Mouse (Mus musculus) bone marrow, adult 2 months (tissue): ENCODE measurements around the gene Cep295. TPM values are rescaled to one million over a fixed set of nuclear protein-coding genes. Genes with fewer than 3 reads are reported as not detected.
A peak's percentile ranks its signal among the peaks of the same experiment; 100 is the strongest.

Experiments used
- H3K27ac ChIP-seq: fragments of 200-500 bp; 2 replicates; pipeline ENCODE4 v1.5.1; 2012; ENCODE audit warnings: low read depth, mild to moderate bottlenecking, control low read depth, inconsistent platforms, low read length; ENCODE audit not compliant: control insufficient read depth, poor library complexity, insufficient read depth
- H3K4me1 ChIP-seq: fragments of 200-500 bp; 2 replicates; pipeline ENCODE4 v1.6.1; 2011; ENCODE audit warnings: low read length; ENCODE audit not compliant: control insufficient read depth, insufficient read depth
- H3K4me3 ChIP-seq: fragments of 200-500 bp; replicated peaks from 2 replicates; pipeline ENCODE3; 2011; ENCODE audit warnings: mild to moderate bottlenecking, low read depth, low read length, control low read depth; ENCODE audit not compliant: control insufficient read depth
- CTCF ChIP-seq: fragments of 200-500 bp; IDR thresholded peaks from 2 replicates; pipeline ENCODE4 v1.5.1; 2011; ENCODE audit warnings: low read length, control low read depth; ENCODE audit not compliant: control insufficient read depth, insufficient read depth
- POLR2A ChIP-seq: fragments of 200-500 bp; IDR thresholded peaks from 2 replicates; pipeline ENCODE4 v1.6.1; 2011; ENCODE audit warnings: low read depth, mild to moderate bottlenecking, control low read depth, low read length, borderline replicate concordance; ENCODE audit not compliant: control insufficient read depth
- WGBS: fragments of 180-500 bp; shearing (Covaris S2); methylation state at CpG from one replicate; pipeline ENCODE4 v1.1.7; 2018; 5-methylcytosine and 5-hydroxymethylcytosine counted together
- polyA plus RNA-seq: library from polyadenylated mRNA; stranded (reverse); fragments of >200 nt; gene quantifications from 2 replicates; pipeline ENCODE4 v1.2.4, GENCODE M21; 2011; ENCODE audit warnings: low replicate concordance; ENCODE audit not compliant: missing spikeins, insufficient read depth, insufficient read length

The Cep295 gene
- polyA plus RNA-seq, 1 experiment: 56.4 TPM

GRCm38 (mm10) chr9:15279649-15280490 lies 77.7 kb downstream of the Cep295 start, which contains the start of gene Med17:
Gene Med17 (minus strand): TSS chr9:15279931.
- H3K4me1 ChIP-seq: peaks cover 1% of the 10 kb centered on the region; the same call in 1 of the 2 replicates
- H3K4me3 ChIP-seq: peak within 1 kb of the TSS; percentile 100
- peak within 1 kb of the TSS; percentile 95 for H3K27ac ChIP-seq
- TF ChIP-seq CTCF (peak; percentile 15; the same call in 1 of the 2 replicates), POLR2A (peak; percentile 91; the same call in 1 of the 2 replicates)
- WGBS: under 1% methylated on average over 57 of the region's 57 CpGs

GRCm38 (mm10) chr9:15279139-15279648 lies 78.4 kb downstream of the Cep295 start:
- WGBS: 5% methylated on average over 19 of the region's 19 CpGs
- TF ChIP-seq POLR2A (no peak), CTCF (no peak)
- peak overlapping the region; percentile 95 for H3K27ac ChIP-seq
- H3K4me1 ChIP-seq: peaks cover 1% of the 10 kb centered on the region; the same call in 1 of the 2 replicates
- H3K4me3 ChIP-seq: peak overlapping the region; percentile 100

- Histone ChIP-seq H3K4me3 (no peak overlapping the region), H3K27ac (no peak overlapping the region), H3K4me1 (peaks cover 4% of the 10 kb centered on the region)
- TF ChIP-seq CTCF (no peak), POLR2A (no peak)
- 78% methylated on average over 3 of the region's 3 CpGs for WGBS
Observed at GRCm38 (mm10) chr9:15278343-15278742, 79.2 kb downstream of the Cep295 start.

GRCm38 (mm10) chr9:15276855-15277254 lies 80.7 kb downstream of the Cep295 start:
- Histone ChIP-seq H3K4me1 (peaks cover 4% of the 10 kb centered on the region), H3K27ac (no peak overlapping the region), H3K4me3 (no peak overlapping the region)
- TF ChIP-seq POLR2A (no peak), CTCF (no peak)
- WGBS: 90% methylated on average over 4 of the region's 4 CpGs

- peaks cover 2% of the 10 kb centered on the region; the same call in 1 of the 2 replicates for H3K4me1 ChIP-seq
- 43% methylated on average over 2 of the region's 2 CpGs for WGBS
- H3K27ac ChIP-seq: no peak overlapping the region
- no peak overlapping the region for H3K4me3 ChIP-seq
- no peak for TF ChIP-seq POLR2A
- TF ChIP-seq CTCF: no peak
Observed at GRCm38 (mm10) chr9:15273981-15274380, 83.6 kb downstream of the Cep295 start.

Other genes with a start within 250 kb of the Cep295 start
- gene Hephl1, start 245.7 kb downstream of the Cep295 start, polyA plus RNA-seq: not detected in 2 replicates
- 1.5 TPM in 1 of 2 replicates, not detected in the other for gene Vstm5, start 118.7 kb downstream of the Cep295 start, polyA plus RNA-seq
- 28.1 and 34.0 TPM in 2 replicates for gene Med17, start 77.9 kb downstream of the Cep295 start, polyA plus RNA-seq
- 176 and 370 TPM in 2 replicates for gene Taf1d, start 51.6 kb downstream of the Cep295 start, polyA plus RNA-seq
- gene 4931406C07Rik, start 51.3 kb downstream of the Cep295 start, polyA plus RNA-seq: 6.7 and 14.5 TPM in 2 replicates
- 6.8 and 11.1 TPM in 2 replicates for gene Smco4, start 135.6 kb upstream of the Cep295 start, polyA plus RNA-seq